Mouse (Mus musculus) stomach, embryonic 15.5 days (tissue): ENCODE measurements around the gene Cxcl16. TPM values are rescaled to one million over a fixed set of nuclear protein-coding genes. Genes with fewer than 3 reads are reported as not detected.
"Not testable (repeated sequence)": the region's sequence is repeated elsewhere in the genome, so short reads cannot be mapped to it uniquely, and the experiment has no call there.

ENCODE experiments used
- ATAC-seq: fragments of 200-750 bp; cut with Nextera tagmentation; 2 replicates; pipeline ENCODE4 v1.8.0; 2017; ENCODE audit warnings: low read depth, moderate number of reproducible peaks, moderate TSS enrichment; ENCODE audit not compliant: insufficient read depth, low FRiP score
- H3K27ac ChIP-seq: fragments of 300-500 bp; sonication (generic); 2 replicates; pipeline ENCODE4 v1.5.1; 2015; ENCODE audit warnings: mild to moderate bottlenecking, inconsistent platforms
- H3K27me3 ChIP-seq: fragments of 300-500 bp; sonication (generic); replicated peaks from 2 replicates; pipeline ENCODE4 v1.6.1; 2015; ENCODE audit warnings: inconsistent platforms
- H3K36me3 ChIP-seq: fragments of 300-500 bp; sonication (generic); 2 replicates; pipeline ENCODE4 v1.6.1; 2015; ENCODE audit warnings: inconsistent platforms
- H3K4me1 ChIP-seq: fragments of 300-500 bp; sonication (generic); 2 replicates; pipeline ENCODE4 v1.6.1; 2015; ENCODE audit warnings: inconsistent platforms
- H3K4me2 ChIP-seq: fragments of 300-500 bp; sonication (generic); 2 replicates; pipeline ENCODE4 v1.6.1; 2015; ENCODE audit warnings: mild to moderate bottlenecking, inconsistent platforms
- H3K4me3 ChIP-seq: fragments of 300-500 bp; sonication (generic); replicated peaks from 2 replicates; pipeline ENCODE4 v1.5.1; 2015; ENCODE audit warnings: inconsistent platforms
- H3K9ac ChIP-seq: fragments of 300-500 bp; sonication (generic); 2 replicates; pipeline ENCODE4 v1.6.1; 2015; ENCODE audit warnings: inconsistent platforms
- H3K9me3 ChIP-seq: fragments of 300-500 bp; sonication (generic); 2 replicates; pipeline ENCODE4 v1.6.1; 2016; ENCODE audit warnings: inconsistent platforms
- WGBS: fragments of 180-500 bp; shearing (Covaris S2); methylation state at CpG from one replicate; pipeline ENCODE4 v1.1.7; 2015; 5-methylcytosine and 5-hydroxymethylcytosine counted together
- polyA plus RNA-seq: library from polyadenylated mRNA; unstranded; fragments of >200 nt; fragmentation: Nextera tagmentation; extraction: Ambion mirVana; gene quantifications from 2 replicates; pipeline ENCODE4 v1.2.1, GENCODE M21; 2015

Cxcl16 gene
- polyA plus RNA-seq, 1 experiment from 2014 or later, result 7.3 TPM

- H3K4me1 ChIP-seq, result peaks cover 7% of the 10 kb centered on the region
- peaks cover 9% of the 10 kb centered on the region; the same call in 1 of the 2 replicates for H3K36me3 ChIP-seq
- H3K4me2 ChIP-seq, result peak overlapping the region; percentile 72
- H3K27ac ChIP-seq, result no peak overlapping the region
- no peak for ATAC-seq
- H3K9me3 ChIP-seq, result no peaks in the 10 kb centered on the region
- H3K9ac ChIP-seq, result no peak overlapping the region
- H3K27me3 ChIP-seq, result no peaks in the 10 kb centered on the region
- peak overlapping the region; percentile 65 for H3K4me3 ChIP-seq
- WGBS, result 71% methylated on average over 1 of the region's 1 CpGs
Measured at GRCm38 (mm10) chr11:70433569-70433943, 26.2 kb downstream of the Cxcl16 start.

- Histone ChIP-seq H3K9me3 (no peaks in the 10 kb centered on the region), H3K27ac (peak overlapping the region; percentile 76), H3K9ac (peak overlapping the region; percentile 66), H3K4me3 (peak overlapping the region; percentile 65), H3K4me2 (peak overlapping the region; percentile 72), H3K27me3 (no peaks in the 10 kb centered on the region), H3K4me1 (peaks cover 7% of the 10 kb centered on the region), H3K36me3 (peaks cover 5% of the 10 kb centered on the region; the same call in 1 of the 2 replicates)
- ATAC-seq, result 0 out of 2 replicates have a peak, but pooled peaks have one; percentile 0
- 10% methylated on average over 15 of the region's 15 CpGs for WGBS
Measured at GRCm38 (mm10) chr11:70432895-70433568, 26.8 kb downstream of the Cxcl16 start.

DNA sequence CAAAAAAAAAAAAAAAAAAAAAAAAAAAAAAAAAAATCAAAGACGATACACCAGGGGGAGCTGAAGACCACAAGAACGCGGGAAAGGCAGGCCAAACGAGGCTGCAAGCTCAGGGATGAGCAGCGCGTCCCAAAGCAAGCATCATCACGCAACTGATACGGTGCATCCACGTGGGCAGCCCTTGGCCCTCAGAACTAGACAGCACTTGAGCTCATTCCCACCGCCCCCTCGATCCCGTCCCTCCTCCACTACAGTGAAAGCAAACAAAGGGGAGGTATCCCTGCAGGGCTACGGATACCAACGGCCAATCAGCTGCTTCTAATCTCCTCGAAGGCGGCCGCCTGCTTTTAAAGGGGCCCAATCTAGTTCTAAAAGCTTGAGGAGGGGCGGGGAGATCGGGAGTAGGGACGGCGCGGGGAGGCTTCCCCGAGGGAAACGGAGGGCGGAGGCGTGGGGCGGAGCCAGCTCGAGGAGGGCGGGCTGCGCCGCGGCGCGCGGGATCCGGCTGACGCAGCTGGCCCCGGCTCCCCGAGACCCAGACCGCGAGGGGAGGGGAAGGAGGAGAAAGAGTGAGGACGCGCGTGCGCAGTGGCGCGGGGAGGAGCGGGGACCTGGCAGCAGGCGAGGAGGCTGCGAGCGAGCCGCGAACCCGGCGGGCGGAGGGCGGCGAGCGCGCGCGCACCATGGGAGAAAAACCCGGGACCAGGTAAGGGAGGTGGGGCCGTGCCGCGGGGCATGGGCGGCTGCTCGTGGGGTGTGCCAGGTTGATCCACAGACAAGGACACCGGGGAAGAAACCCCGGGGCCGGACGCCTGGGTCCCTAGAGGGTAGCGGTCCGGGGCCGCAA is 27.5 kb downstream of the Cxcl16 start, which contains the start of gene Arrb2:
Gene Arrb2, plus strand, starts transcription at position 588 of the 847 bp plus-strand sequence.
- Histone ChIP-seq H3K4me1 (peaks cover 7% of the 10 kb centered on the region), H3K27me3 (no peaks in the 10 kb centered on the region), H3K4me2 (peak within 1 kb of the TSS; percentile 72), H3K9ac (peak within 1 kb of the TSS; percentile 66), H3K27ac (peak within 1 kb of the TSS; percentile 76), H3K9me3 (no peaks in the 10 kb centered on the region), H3K36me3 (no peaks in the 10 kb centered on the region), H3K4me3 (peak within 1 kb of the TSS; percentile 65)
- ATAC-seq, result peak; percentile 95
- under 1% methylated on average over 74 of the region's 75 CpGs for WGBS

DNA sequence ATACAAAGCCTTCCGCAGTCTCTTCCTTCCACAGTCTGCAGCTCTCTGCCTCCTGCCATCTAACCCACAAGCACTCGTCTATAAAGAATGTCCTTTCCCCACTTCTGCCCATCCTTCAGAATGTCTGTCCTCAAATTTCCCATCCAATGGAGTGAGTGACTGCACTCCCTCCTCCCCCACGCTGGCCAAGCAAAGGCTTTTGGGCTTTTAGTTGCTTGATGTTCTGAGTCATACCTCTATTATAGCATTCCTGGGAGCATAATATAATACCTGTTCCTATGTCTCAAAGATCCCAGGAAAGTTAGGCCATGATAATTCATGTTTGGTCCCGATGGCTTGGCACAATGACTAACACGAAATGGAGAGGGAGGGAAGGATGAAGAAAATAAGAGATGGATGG is 28.2 kb downstream of the Cxcl16 start:
- Histone ChIP-seq H3K9ac (no peak overlapping the region), H3K27ac (peak overlapping the region; percentile 31; the same call in 1 of the 2 replicates), H3K4me1 (peaks cover 7% of the 10 kb centered on the region), H3K4me2 (peak overlapping the region; percentile 72; the same call in 1 of the 2 replicates), H3K36me3 (no peaks in the 10 kb centered on the region), H3K27me3 (no peaks in the 10 kb centered on the region), H3K4me3 (peak overlapping the region; percentile 1; the same call in 1 of the 2 replicates), H3K9me3 (no peaks in the 10 kb centered on the region)
- ATAC-seq, result no peak
- 30% methylated on average over 5 of the region's 5 CpGs for WGBS

- ATAC-seq, H3K4me2 ChIP-seq, H3K36me3 ChIP-seq, H3K27me3 ChIP-seq, H3K9ac ChIP-seq, H3K27ac ChIP-seq, H3K9me3 ChIP-seq, H3K4me1 ChIP-seq, H3K4me3 ChIP-seq: not testable (repeated sequence)
- 73% methylated on average over 6 of the region's 6 CpGs for WGBS
Measured at GRCm38 (mm10) chr11:70426598-70426997, 33.2 kb downstream of the Cxcl16 start.

DNA sequence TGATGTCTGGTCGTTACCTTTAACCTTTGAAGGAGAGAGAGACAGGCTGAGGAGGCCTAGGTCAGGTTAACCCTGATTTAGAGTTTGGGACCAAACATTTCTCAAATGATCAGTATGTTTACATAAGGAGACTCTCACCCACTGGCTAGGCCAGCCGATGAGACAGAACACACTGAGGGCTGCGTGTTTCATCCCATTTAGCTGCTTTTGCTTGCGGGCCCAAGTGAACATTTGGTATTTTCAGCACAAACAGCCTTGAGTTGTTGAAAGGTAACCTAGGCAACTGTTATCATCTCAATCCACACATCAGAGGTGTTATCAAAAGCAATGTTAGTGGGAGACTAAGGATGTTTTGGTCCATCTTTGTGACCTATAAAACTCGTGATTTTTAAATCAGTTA is 40.3 kb downstream of the Cxcl16 start:
- no peak overlapping the region for H3K9ac ChIP-seq
- no peaks in the 10 kb centered on the region for H3K27me3 ChIP-seq
- H3K4me3 ChIP-seq, result no peak overlapping the region
- WGBS, result 28% methylated on average over 5 of the region's 5 CpGs
- H3K4me2 ChIP-seq, result no peak overlapping the region
- no peaks in the 10 kb centered on the region for H3K36me3 ChIP-seq
- ATAC-seq, result no peak
- H3K9me3 ChIP-seq, result no peaks in the 10 kb centered on the region
- no peaks in the 10 kb centered on the region for H3K4me1 ChIP-seq
- H3K27ac ChIP-seq, result no peak overlapping the region

GRCm38 (mm10) chr11:70418199-70418598 is 41.6 kb downstream of the Cxcl16 start:
- no peak for ATAC-seq
- H3K4me1 ChIP-seq, result no peaks in the 10 kb centered on the region
- 60% methylated on average over 4 of the region's 4 CpGs for WGBS
- H3K4me3 ChIP-seq, result no peak overlapping the region
- H3K9ac ChIP-seq, result no peak overlapping the region
- no peaks in the 10 kb centered on the region for H3K36me3 ChIP-seq
- no peaks in the 10 kb centered on the region for H3K27me3 ChIP-seq
- no peak overlapping the region for H3K27ac ChIP-seq
- no peaks in the 10 kb centered on the region for H3K9me3 ChIP-seq
- H3K4me2 ChIP-seq, result no peak overlapping the region

DNA sequence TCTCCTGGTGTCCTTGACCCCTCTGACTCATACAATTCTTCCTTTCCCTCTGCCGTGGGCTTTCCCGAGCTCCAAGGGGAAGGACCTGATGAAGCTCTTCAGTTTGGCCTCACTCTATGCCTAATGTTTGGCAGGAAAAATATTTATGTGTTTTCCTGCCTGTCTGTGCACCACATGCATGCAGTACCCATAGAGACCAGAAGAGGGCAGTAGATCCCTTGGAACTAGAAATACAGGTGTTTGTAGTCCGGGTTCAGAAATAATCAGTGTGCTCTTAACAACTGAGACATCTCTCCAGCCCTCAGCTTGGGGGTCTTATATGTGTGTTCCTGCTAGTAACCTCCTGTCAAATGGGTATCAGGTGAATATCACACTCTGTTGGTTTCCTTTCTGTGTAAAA is 45.8 kb downstream of the Cxcl16 start:
- Histone ChIP-seq H3K27me3 (no peaks in the 10 kb centered on the region), H3K4me3 (no peak overlapping the region), H3K4me1 (peaks cover 6% of the 10 kb centered on the region), H3K9me3 (no peaks in the 10 kb centered on the region), H3K9ac (no peak overlapping the region), H3K36me3 (no peaks in the 10 kb centered on the region), H3K4me2 (no peak overlapping the region), H3K27ac (no peak overlapping the region)
- WGBS, result 6% methylated on average over 3 of the region's 3 CpGs
- ATAC-seq, result no peak

DNA sequence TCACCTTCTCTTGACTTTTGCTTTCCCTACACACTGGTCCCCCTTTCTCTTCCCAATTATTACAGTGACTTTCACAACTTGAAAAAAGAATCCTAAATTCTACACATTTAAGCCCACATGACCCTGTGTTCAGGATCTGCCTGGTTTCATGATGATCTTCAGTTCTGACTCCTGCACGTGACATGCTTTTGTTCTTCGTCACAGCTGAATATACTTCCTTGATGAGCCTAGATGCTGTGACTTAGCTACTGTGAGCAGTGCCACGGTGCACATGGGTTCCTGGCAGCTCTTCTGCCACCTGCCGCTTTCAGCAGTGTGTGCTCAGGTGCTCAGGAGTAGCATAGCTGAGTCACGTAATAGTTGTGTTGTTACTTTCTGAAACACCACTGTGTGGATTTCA is 47.2 kb downstream of the Cxcl16 start:
- Histone ChIP-seq H3K4me3 (no peak overlapping the region), H3K27ac (no peak overlapping the region), H3K4me2 (no peak overlapping the region), H3K4me1 (peaks cover 20% of the 10 kb centered on the region), H3K27me3 (no peaks in the 10 kb centered on the region), H3K36me3 (no peaks in the 10 kb centered on the region), H3K9me3 (no peaks in the 10 kb centered on the region), H3K9ac (no peak overlapping the region)
- 77% methylated on average over 5 of the region's 5 CpGs for WGBS
- no peak for ATAC-seq

DNA sequence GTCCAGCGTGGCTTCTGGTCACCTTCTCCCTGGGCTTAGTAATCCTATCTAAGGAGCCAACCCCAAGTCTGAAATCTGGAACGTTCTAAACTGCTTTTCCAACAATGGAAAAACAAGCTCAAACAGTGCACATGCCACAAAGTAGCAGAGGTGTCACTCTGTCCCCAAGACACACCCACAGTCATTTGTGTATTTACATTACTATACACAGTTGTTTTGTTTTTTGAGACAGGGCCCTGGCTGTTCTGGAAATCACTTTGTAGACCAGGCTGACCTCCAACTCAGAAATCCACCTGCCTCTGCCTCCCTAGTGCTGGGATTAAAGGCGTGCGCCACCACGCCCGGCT is 49.5 kb downstream of the Cxcl16 start:
- peak overlapping the region; percentile 76 for H3K4me3 ChIP-seq
- peak overlapping the region; percentile 83 for H3K4me2 ChIP-seq
- no peak overlapping the region for H3K9ac ChIP-seq
- 0 out of 2 replicates have a peak, but pooled peaks cover 4% of the 10 kb centered on the region for H3K36me3 ChIP-seq
- ATAC-seq, result 0 out of 2 replicates have a peak, but pooled peaks have one; percentile 2
- peak overlapping the region; percentile 65; the same call in 1 of the 2 replicates for H3K27ac ChIP-seq
- WGBS, result 59% methylated on average over 6 of the region's 6 CpGs
- H3K27me3 ChIP-seq, result no peaks in the 10 kb centered on the region
- peaks cover 20% of the 10 kb centered on the region for H3K4me1 ChIP-seq
- no peaks in the 10 kb centered on the region for H3K9me3 ChIP-seq

DNA sequence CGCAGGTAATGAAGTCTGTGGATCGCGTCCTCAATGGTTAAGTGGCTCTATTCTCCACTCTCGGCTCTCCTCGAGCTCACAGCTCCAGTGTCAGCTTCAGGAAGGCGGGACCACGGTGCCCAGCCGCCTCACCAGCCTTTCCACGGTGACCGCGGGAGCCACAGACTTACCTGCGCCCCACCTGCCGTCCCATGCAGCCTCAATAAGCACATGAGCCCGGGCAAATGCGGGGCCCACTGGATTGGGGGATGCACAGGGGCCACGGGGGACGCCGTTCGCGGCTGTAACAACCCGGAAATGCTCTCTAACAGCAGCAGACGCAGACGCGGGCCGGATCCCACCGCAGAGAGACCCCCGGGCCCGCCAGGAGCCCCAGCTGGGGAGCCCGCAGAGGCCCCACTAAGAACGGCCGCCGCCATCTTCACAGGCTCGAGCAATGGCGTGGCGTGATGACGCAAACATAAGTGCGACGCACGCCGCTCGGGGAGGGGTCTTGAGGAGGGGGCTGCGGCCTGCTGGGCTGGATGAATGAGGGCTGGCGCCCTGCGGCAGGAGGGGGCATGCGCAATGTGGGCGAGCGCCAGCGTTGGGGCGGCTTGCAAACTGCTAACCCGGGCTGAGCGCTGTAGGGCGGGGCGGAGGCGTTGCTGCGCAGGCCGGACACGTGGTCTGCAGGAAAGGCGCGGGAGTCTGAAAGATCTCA is 50.0 kb downstream of the Cxcl16 start, which contains the start of gene Pelp1:
Gene Pelp1, minus strand, starts transcription at position 438 of the 703 bp plus-strand sequence.
- Histone ChIP-seq H3K9me3 (no peaks in the 10 kb centered on the region), H3K36me3 (0 out of 2 replicates have a peak, but pooled peaks cover 4% of the 10 kb centered on the region), H3K4me3 (peak within 1 kb of the TSS; percentile 76), H3K27me3 (no peaks in the 10 kb centered on the region), H3K4me2 (peak within 1 kb of the TSS; percentile 83), H3K4me1 (peaks cover 20% of the 10 kb centered on the region), H3K9ac (peak within 1 kb of the TSS; percentile 87), H3K27ac (peak within 1 kb of the TSS; percentile 65; the same call in 1 of the 2 replicates)
- peak; percentile 97 for ATAC-seq
- under 1% methylated on average over 59 of the region's 59 CpGs for WGBS
